Mouse (Mus musculus) midbrain, postnatal 0 days (tissue): ENCODE results near the gene Ints7. TPM values are rescaled to one million over a fixed set of nuclear protein-coding genes. Genes with fewer than 3 reads are reported as not detected.

Experiments
- ATAC-seq: fragments of 200-750 bp; cut with Nextera tagmentation; 2 replicates; pipeline ENCODE4 v1.8.0; 2017; ENCODE audit warnings: moderate number of reproducible peaks, mild to moderate bottlenecking, moderate TSS enrichment, moderate library complexity; ENCODE audit not compliant: low FRiP score
- DNase-seq: peaks from one replicate; pipeline ENCODE4 v3.0.0-alpha.2; 2015; ENCODE audit warnings: low spot score
- H3K27ac ChIP-seq: fragments of 300-500 bp; sonication (generic); 2 replicates; pipeline ENCODE4 v1.5.1; 2014; ENCODE audit warnings: low read depth, mild to moderate bottlenecking, low read length, mixed read lengths
- H3K27me3 ChIP-seq: fragments of 300-500 bp; sonication (generic); 2 replicates; pipeline ENCODE4 v1.6.1; 2014; ENCODE audit warnings: low read length, control low read depth, mixed read lengths; ENCODE audit not compliant: insufficient read depth
- H3K36me3 ChIP-seq: fragments of 300-500 bp; sonication (generic); 2 replicates; pipeline ENCODE4 v1.6.1; 2014; ENCODE audit warnings: low read length, control low read depth, mixed read lengths; ENCODE audit not compliant: insufficient read depth
- H3K4me1 ChIP-seq: fragments of 300-500 bp; sonication (generic); 2 replicates; pipeline ENCODE4 v1.6.1; 2014; ENCODE audit warnings: mild to moderate bottlenecking, control low read depth, antibody characterized with exemption, low read length, mixed read lengths; ENCODE audit not compliant: insufficient read depth
- H3K4me2 ChIP-seq: fragments of 300-500 bp; sonication (generic); 2 replicates; pipeline ENCODE4 v1.6.1; 2014; ENCODE audit warnings: low read depth, mild to moderate bottlenecking, low read length, mixed read lengths; ENCODE audit not compliant: poor library complexity, severe bottlenecking
- H3K4me3 ChIP-seq: fragments of 300-500 bp; sonication (generic); 2 replicates; pipeline ENCODE4 v1.5.1; 2014; ENCODE audit warnings: low read depth, mild to moderate bottlenecking, low read length, moderate library complexity
- H3K9ac ChIP-seq: fragments of 300-500 bp; sonication (generic); replicated peaks from 2 replicates; pipeline ENCODE4 v1.6.1; 2014; ENCODE audit warnings: mild to moderate bottlenecking, low read length, moderate library complexity, mixed read lengths; ENCODE audit not compliant: poor library complexity, severe bottlenecking
- H3K9me3 ChIP-seq: fragments of 300-500 bp; sonication (generic); 2 replicates; pipeline ENCODE4 v1.6.1; 2016; ENCODE audit warnings: low read length, control low read depth
- CTCF ChIP-seq: IDR thresholded peaks from 2 replicates; pipeline ENCODE4 v1.5.1; 2016; ENCODE audit warnings: antibody characterized with exemption, mild to moderate bottlenecking
- WGBS: fragments of 180-500 bp; shearing (Covaris S2); extraction: QIAGEN DNeasy Blood & Tissue Kit; methylation state at CpG from one replicate; pipeline ENCODE4 v1.1.7; 2014; 5-methylcytosine and 5-hydroxymethylcytosine counted together
- polyA plus RNA-seq: library from polyadenylated mRNA; unstranded; fragments of >200 nt; fragmentation: Nextera tagmentation; extraction: Ambion mirVana; gene quantifications from 2 replicates; pipeline ENCODE4 v1.2.1, GENCODE M21; 2015
- total RNA-seq: library from RNA; depleted of rRNA; stranded (reverse); fragments of >200 nt; gene quantifications from 2 replicates; pipeline ENCODE4 v1.2.3, GENCODE M21; 2014

The Ints7 gene
- total and polyA plus RNA-seq, 2 experiments from 2014 or later, result 27.0 to 33.1 TPM

DNA sequence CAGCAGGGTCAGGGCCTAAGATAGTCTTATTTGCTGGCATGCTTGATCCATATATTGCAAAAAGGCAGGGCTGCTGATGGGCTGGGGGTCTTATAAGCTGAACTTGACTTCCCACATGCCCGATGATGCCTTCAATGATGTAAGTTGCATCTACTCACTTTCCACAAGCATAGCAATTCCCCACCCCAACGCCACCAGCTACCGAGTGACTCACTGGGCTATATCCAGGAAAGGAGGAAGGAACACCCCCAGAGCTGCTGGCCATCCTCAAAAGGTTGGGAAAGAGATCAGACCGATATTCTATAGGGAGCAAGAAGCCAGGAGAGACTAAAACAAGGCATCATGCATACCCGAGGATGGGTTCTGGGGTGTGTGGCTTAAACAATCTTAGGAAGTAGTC, 15.7 kb upstream of the Ints7 start:
- DNase-seq (no peak), ATAC-seq (no peak)
- no peaks in the 10 kb centered on the region for H3K36me3 ChIP-seq

DNA sequence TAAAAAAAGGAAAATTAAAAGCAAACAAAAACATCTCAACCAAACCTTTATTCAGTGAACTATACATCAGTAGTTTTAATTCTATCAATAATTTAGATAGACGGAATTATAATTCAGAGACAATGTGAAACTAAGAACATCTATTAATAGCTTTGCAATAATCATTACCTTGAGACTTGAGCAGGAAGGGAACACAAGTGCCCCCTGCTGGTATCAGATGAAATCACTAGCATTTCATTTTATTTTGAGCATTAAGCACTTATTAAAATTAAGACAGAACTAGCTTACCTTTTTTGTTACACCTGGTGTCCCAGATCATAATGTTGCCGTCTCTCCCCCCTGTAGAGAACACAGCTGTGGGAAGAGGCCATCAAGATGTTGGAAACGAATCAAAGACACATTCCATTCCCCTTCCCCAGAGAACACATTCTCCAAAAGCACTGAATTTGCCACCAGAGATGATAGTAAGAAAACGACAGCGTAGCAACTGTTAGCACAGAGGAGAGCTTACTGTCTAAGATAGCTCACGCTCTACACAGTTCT, 12.5 kb upstream of the Ints7 start:
- peak; percentile 86 for TF ChIP-seq CTCF
- Histone ChIP-seq H3K4me2 (no peak overlapping the region), H3K9me3 (no peaks in the 10 kb centered on the region), H3K4me1 (no peaks in the 10 kb centered on the region), H3K9ac (no peak overlapping the region), H3K27ac (no peak overlapping the region), H3K4me3 (no peak overlapping the region), H3K27me3 (no peaks in the 10 kb centered on the region), H3K36me3 (no peaks in the 10 kb centered on the region)
- ATAC-seq (no peak), DNase-seq (peak; percentile 58)
- 69% methylated on average over 6 of the region's 6 CpGs for WGBS

More for the DNA sequence above, 15.7 kb upstream of the Ints7 start:
- no peak for TF ChIP-seq CTCF
- Histone ChIP-seq H3K4me3 (no peak overlapping the region), H3K27ac (no peak overlapping the region), H3K4me1 (no peaks in the 10 kb centered on the region), H3K27me3 (no peaks in the 10 kb centered on the region), H3K4me2 (no peak overlapping the region), H3K9ac (no peak overlapping the region), H3K9me3 (no peaks in the 10 kb centered on the region)
- 93% methylated on average over 5 of the region's 5 CpGs for WGBS

DNA sequence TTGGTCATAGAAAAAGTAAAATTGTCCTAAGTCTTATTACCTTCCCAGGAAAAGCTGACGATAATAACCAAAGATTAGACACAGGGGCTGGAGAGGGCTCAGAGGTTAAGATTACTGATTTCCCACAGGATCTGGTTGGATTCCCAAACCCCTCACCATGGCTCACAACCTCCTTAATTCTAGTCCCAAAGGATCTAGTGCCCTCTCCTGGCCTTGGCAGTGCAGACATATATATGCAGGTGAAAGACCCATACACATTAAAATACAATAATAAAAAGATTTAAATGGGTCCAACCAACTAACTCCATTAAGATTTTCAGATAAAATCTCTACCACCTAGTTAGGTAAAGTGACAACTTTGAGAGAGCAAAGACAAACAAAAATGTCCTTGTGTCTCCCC, 7.6 kb upstream of the Ints7 start:
- Histone ChIP-seq H3K4me3 (no peak overlapping the region), H3K36me3 (no peaks in the 10 kb centered on the region), H3K4me2 (no peak overlapping the region), H3K27ac (no peak overlapping the region), H3K9ac (no peak overlapping the region), H3K27me3 (no peaks in the 10 kb centered on the region), H3K9me3 (no peaks in the 10 kb centered on the region), H3K4me1 (no peaks in the 10 kb centered on the region)
- no peak for DNase-seq
- no peak for ATAC-seq
- 95% methylated on average over 1 of the region's 1 CpGs for WGBS
- peak; percentile 63 for TF ChIP-seq CTCF

DNA sequence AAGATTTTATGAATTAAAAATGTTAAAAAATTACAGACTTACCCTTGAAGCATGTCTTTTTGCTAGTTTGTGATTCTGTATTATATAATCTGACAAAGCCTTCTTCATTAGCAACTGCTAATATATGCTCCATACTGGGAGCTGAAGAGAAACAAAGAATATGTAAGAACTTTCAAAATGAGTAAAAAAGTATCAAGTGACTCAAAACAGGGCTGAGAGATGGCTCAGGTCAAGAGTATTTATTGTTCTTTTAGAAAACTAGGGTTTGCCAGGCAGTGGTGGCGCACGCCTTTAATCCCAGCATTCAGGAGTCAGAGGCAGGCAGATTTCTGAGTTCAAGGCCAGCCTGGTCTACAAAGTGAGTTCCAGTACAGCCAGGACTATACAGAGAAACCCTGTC, 5.8 kb upstream of the Ints7 start:
- Histone ChIP-seq H3K4me1 (no peaks in the 10 kb centered on the region), H3K36me3 (no peaks in the 10 kb centered on the region), H3K27me3 (no peaks in the 10 kb centered on the region), H3K27ac (no peak overlapping the region), H3K9me3 (no peaks in the 10 kb centered on the region), H3K4me2 (no peak overlapping the region), H3K9ac (no peak overlapping the region), H3K4me3 (no peak overlapping the region)
- no peak for DNase-seq
- WGBS, result 98% methylated on average over 2 of the region's 2 CpGs
- no peak for ATAC-seq
- TF ChIP-seq CTCF, result no peak

DNA sequence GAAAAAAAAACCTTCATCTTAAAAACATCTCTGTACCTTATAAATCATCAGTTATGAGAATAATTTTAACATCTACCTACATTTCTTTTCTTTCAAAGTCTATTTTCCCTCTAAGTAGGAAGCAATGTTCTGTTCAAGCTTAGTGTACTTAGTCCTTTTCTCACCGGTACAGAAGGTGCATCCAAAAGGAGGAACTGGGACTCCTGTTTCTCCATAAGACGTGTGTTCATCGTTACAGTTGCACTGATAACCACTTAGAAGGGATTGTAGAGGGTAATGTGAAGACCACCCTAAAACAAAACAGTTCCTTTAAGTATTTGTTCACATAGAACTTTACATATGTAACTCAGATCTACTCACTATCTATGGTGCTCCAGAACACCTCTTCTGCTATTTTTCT, 5.0 kb upstream of the Ints7 start:
- Histone ChIP-seq H3K4me3 (no peak overlapping the region), H3K4me1 (no peaks in the 10 kb centered on the region), H3K4me2 (no peak overlapping the region), H3K27me3 (no peaks in the 10 kb centered on the region), H3K9me3 (no peaks in the 10 kb centered on the region), H3K27ac (no peak overlapping the region), H3K36me3 (no peaks in the 10 kb centered on the region), H3K9ac (no peak overlapping the region)
- no peak for ATAC-seq
- TF ChIP-seq CTCF, result no peak
- 98% methylated on average over 3 of the region's 3 CpGs for WGBS
- no peak for DNase-seq

DNA sequence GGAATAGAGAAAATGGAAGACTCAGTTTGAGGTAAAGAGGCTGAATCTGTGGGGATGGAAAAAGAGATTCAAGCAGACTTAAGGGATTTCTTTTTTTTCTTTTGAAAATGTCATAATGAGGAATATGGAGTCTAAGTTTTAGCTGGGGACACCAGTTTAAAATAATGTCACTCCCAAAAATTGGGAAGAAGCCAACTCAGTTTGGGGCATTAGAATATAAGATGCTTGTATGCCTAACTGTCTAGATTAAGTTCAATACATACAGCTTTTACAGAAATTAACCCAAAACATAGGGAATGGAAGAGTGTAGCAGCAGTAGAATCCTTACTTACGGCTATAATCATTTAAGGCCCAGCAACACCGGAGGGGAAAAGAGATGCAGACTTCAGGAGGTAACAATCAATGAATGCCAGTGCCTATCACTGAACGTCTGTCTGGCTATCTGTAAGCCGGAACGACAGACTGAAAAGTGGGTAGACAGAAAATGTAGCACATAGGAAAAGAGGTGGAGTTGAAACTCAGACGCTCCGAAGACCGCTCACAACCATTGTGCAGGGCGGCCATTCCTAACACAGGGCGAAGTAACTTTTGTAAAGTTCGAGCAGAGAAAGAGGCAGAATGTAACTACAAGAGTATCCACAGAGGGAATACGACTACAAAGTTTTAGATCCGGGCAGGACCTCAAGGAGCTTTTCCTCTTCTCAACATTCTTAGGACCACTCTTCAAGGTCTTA, 1.4 kb upstream of the Ints7 start:
- peaks cover 11% of the 10 kb centered on the region for H3K4me1 ChIP-seq
- no peaks in the 10 kb centered on the region for H3K27me3 ChIP-seq
- H3K9ac ChIP-seq, result 0 out of 2 replicates have a peak overlapping the region, but pooled peaks have one; percentile 33
- ATAC-seq (no peak), DNase-seq (no peak)
- H3K36me3 ChIP-seq, result no peaks in the 10 kb centered on the region
- WGBS, result 2% methylated on average over 13 of the region's 13 CpGs
- H3K4me2 ChIP-seq, result peak overlapping the region; percentile 97
- H3K27ac ChIP-seq, result no peak overlapping the region
- TF ChIP-seq CTCF, result no peak
- peak overlapping the region; percentile 79 for H3K4me3 ChIP-seq
- no peaks in the 10 kb centered on the region for H3K9me3 ChIP-seq
